Mouse (Mus musculus) heart, embryonic 10.5 days (tissue): ENCODE measurements around the gene Ccdc162. TPM values are rescaled to one million over a fixed set of nuclear protein-coding genes. Genes with fewer than 3 reads are reported as not detected.

Source experiments
- DNase-seq: peaks from one replicate; pipeline ENCODE4 v3.0.0-alpha.2; 2017; ENCODE audit warnings: low spot score
- H3K27ac ChIP-seq: fragments of 300-500 bp; sonication (generic); 2 replicates; pipeline ENCODE4 v1.5.1; 2016; ENCODE audit warnings: mild to moderate bottlenecking
- H3K27me3 ChIP-seq: fragments of 300-500 bp; sonication (generic); 2 replicates; pipeline ENCODE4 v1.6.1; 2016; ENCODE audit warnings: mild to moderate bottlenecking; ENCODE audit not compliant: poor library complexity, insufficient read depth, severe bottlenecking
- H3K36me3 ChIP-seq: fragments of 300-500 bp; sonication (generic); 2 replicates; pipeline ENCODE4 v1.6.1; 2016; ENCODE audit warnings: mild to moderate bottlenecking, moderate library complexity
- H3K4me1 ChIP-seq: fragments of 300-500 bp; sonication (generic); 2 replicates; pipeline ENCODE4 v1.6.1; 2016; ENCODE audit warnings: mild to moderate bottlenecking
- H3K4me3 ChIP-seq: fragments of 300-500 bp; sonication (generic); 2 replicates; pipeline ENCODE4 v1.5.1; 2016; ENCODE audit warnings: mild to moderate bottlenecking, moderate library complexity
- H3K9me3 ChIP-seq: fragments of 300-500 bp; sonication (generic); 2 replicates; pipeline ENCODE4 v1.6.1; 2016; ENCODE audit warnings: mild to moderate bottlenecking, moderate library complexity
- WGBS: fragments of 180-500 bp; shearing (Covaris S2); methylation state at CpG from one replicate; pipeline ENCODE4 v1.1.7; 2016; 5-methylcytosine and 5-hydroxymethylcytosine counted together
- polyA plus RNA-seq: library from polyadenylated mRNA; unstranded; fragments of >200 nt; fragmentation: Nextera tagmentation; extraction: Ambion mirVana; gene quantifications from 2 replicates; pipeline ENCODE4 v1.2.1, GENCODE M21; 2016

Gene Ccdc162
- polyA plus RNA-seq, 1 experiment from 2014 or later, result 0.40 TPM

DNA sequence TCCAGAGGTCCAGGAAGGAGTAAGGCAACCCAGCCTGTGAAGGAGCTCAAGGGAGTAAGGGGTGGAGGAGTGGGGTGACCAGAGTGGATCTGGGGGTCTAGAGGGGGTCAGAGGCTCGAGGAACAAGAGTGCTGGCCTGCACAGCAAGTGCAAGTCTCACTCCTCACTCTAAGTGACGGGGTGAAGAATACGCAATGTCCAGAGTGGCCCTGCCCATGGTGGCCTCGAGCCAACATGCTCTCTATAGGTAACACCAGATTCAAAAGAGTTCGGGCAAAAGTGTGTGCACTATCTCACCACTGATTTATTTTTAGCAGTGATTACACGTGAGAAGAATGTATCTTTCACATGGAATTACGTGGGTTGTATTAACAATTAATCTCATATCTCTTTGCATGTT is 63.4 kb downstream of the Ccdc162 start:
- H3K27me3 ChIP-seq, result no peaks in the 10 kb centered on the region
- H3K4me1 ChIP-seq, result peaks cover 18% of the 10 kb centered on the region
- no peak overlapping the region for H3K4me3 ChIP-seq
- no peak for DNase-seq
- H3K9me3 ChIP-seq, result no peaks in the 10 kb centered on the region
- H3K27ac ChIP-seq, result peak overlapping the region; percentile 60; the same call in 1 of the 2 replicates
- 65% methylated on average over 7 of the region's 7 CpGs for WGBS
- H3K36me3 ChIP-seq, result no peaks in the 10 kb centered on the region

DNA sequence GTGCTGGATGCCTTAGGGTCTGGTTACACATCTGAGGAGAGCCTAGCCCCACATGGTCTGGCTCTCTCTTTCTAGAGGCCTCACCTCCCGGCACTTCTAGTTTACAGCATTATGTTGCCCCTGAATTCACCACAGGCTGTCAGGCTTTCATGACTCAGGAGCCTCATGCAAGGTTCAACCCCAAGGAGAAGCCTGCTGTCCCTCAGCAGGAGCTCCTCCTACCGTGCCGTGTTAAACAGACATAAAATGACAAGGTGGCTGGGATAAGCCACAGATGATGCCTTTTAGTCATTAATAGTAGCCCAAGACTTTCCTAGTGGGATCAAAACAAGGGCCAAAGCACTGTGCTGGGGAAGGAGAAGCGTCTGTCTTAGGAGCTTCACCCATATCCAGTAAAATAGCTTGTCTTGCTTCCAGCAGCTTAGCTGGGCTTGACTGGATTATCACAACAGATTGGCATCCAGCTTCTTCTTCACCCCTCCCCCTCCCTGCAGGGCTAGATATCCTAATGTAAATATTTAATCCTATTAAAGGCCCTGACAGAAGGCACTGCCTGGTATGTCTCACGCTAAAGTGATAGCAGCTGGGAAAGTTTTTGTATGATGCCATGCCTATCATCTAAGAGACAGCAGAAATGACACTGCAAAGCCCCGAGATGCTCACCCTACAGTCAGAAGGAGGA is 64.2 kb downstream of the Ccdc162 start:
- Histone ChIP-seq H3K9me3 (no peaks in the 10 kb centered on the region), H3K36me3 (no peaks in the 10 kb centered on the region), H3K4me3 (no peak overlapping the region), H3K4me1 (peaks cover 18% of the 10 kb centered on the region), H3K27me3 (no peaks in the 10 kb centered on the region), H3K27ac (peak overlapping the region; percentile 60)
- 11% methylated on average over 6 of the region's 6 CpGs for WGBS
- DNase-seq, result no peak

DNA sequence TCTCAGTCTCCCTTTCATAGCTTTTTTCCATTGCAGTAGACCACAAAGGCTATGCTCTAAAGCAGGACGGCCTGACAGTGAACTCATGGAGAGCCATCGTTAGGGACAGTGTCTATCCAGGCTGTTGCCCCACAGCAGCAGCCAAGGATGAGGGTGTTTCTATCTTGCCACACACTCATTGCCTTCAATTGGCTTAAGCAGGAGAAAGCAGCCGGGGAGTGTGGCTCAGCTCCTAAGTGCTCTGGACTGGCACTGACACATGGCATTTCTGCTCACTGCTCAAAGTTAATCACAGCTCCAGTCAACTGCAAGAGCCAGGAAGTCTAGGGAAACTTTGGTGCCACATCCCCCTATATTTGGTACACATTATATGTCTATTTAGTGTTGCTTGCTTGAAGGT is 64.9 kb downstream of the Ccdc162 start:
- no peaks in the 10 kb centered on the region for H3K9me3 ChIP-seq
- no peak for DNase-seq
- H3K27me3 ChIP-seq, result no peaks in the 10 kb centered on the region
- H3K4me3 ChIP-seq, result no peak overlapping the region
- peaks cover 18% of the 10 kb centered on the region for H3K4me1 ChIP-seq
- no peaks in the 10 kb centered on the region for H3K36me3 ChIP-seq
- peak overlapping the region; percentile 60; the same call in 1 of the 2 replicates for H3K27ac ChIP-seq
- 80% methylated on average over 3 of the region's 3 CpGs for WGBS

DNA sequence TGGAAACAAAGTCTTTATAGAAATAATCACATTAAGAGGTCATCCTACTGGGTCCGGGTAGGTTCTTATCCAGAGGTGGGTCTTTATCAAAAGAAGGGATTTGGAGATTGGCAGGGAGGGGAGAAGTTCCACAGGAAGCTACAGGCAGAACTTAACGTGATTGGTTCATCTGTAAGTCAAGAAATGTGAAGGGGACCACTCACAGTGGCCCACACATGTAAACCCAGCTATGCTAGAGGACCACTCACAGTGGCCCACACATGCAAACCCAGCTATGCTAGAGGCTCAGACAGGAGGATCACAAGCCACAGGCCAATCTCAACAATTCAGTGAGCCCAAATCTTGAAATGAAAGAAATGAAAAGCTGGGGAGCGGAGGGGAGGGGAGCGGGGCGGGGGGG is 67.2 kb downstream of the Ccdc162 start:
- Histone ChIP-seq H3K36me3 (no peaks in the 10 kb centered on the region), H3K4me1 (peaks cover 18% of the 10 kb centered on the region), H3K27ac (no peak overlapping the region), H3K4me3 (no peak overlapping the region), H3K9me3 (no peaks in the 10 kb centered on the region), H3K27me3 (no peaks in the 10 kb centered on the region)
- 77% methylated on average over 4 of the region's 5 CpGs for WGBS
- no peak for DNase-seq

DNA sequence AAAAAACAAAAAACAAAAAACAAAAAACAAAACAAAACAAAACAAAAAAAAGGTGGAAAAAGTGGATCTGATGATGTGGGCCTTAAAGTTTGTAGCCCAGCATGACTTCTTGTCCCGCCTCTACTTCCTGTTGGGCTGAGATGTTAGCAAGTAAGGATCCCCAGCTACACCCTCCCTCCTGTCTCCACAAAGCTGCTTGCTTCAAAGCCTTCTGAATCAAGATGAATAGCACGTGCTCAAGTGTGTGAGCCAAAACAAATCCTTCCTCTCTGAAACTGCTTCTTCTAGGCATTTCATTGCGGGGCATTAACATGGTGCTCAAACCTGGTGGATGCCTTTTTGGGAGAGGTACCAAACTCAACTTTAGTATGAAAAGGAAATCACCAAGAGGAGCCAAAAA is 77.7 kb downstream of the Ccdc162 start:
- no peak overlapping the region for H3K27ac ChIP-seq
- H3K9me3 ChIP-seq, result no peaks in the 10 kb centered on the region
- no peak for DNase-seq
- no peaks in the 10 kb centered on the region for H3K27me3 ChIP-seq
- H3K36me3 ChIP-seq, result no peaks in the 10 kb centered on the region
- WGBS, result 66% methylated on average over 3 of the region's 3 CpGs
- H3K4me3 ChIP-seq, result no peak overlapping the region
- H3K4me1 ChIP-seq, result 0 out of 2 replicates have a peak, but pooled peaks cover 9% of the 10 kb centered on the region

DNA sequence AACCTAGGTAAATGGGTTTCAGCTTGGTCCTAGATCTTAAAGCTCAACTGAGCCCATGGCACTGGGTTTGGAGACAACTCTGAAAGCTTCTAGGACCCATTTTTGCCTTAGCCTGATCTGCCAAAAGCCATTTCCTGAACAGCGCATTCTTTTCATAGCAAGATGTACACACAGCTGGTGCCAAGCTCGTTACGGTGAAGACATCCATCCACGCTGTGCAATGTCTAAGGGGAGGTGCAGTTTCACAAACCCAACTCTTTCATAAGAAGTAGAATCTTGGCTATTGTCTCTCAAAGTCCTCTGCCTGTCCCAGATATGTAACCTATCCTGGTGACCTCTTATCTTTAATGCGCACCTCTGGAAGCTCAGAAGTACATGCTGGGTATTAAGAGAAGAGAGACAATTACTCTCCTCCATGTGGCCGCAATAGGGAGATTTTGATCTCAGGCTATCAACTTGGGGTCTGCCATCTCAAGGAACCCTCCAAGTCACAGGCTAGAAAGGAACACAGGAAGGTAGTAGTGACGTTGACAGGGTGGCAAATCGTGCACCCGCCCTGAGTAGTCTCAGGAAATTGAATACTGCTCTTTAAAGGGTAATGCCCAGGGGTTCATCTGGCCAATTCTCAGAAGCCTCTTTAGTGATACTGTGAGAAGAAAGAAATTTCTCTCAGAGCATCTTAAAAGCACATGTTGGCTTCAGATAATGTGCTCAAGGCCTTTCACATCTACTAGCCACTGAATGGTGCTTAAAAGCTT is 81.0 kb downstream of the Ccdc162 start:
- Histone ChIP-seq H3K27me3 (no peaks in the 10 kb centered on the region), H3K36me3 (no peaks in the 10 kb centered on the region), H3K4me1 (0 out of 2 replicates have a peak, but pooled peaks cover 6% of the 10 kb centered on the region), H3K27ac (no peak overlapping the region), H3K9me3 (no peaks in the 10 kb centered on the region), H3K4me3 (no peak overlapping the region)
- 67% methylated on average over 9 of the region's 9 CpGs for WGBS
- no peak for DNase-seq

DNA sequence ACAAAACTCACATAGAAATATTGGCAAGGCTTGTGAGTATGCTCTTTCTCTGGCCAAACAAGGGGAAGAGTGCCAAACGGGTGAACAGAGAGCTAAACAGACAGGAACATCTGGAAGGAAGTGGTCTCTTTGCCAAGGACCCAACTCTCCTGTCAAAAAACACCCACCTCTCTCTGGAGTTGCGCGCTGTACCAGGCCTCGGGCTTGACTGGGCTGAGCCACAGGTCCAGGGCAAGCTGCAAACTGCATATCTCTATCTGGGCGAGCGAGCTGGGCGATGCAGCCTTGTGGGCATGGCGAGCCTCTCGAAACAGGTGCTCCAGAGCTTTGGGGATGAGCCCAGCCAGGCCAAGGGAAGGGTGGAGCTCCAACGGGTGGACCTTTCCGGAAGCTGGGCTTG is 82.6 kb downstream of the Ccdc162 start:
- no peak overlapping the region for H3K27ac ChIP-seq
- no peaks in the 10 kb centered on the region for H3K36me3 ChIP-seq
- no peak for DNase-seq
- no peak overlapping the region for H3K4me3 ChIP-seq
- no peaks in the 10 kb centered on the region for H3K27me3 ChIP-seq
- 87% methylated on average over 11 of the region's 11 CpGs for WGBS
- H3K9me3 ChIP-seq, result no peaks in the 10 kb centered on the region
- H3K4me1 ChIP-seq, result 0 out of 2 replicates have a peak, but pooled peaks cover 6% of the 10 kb centered on the region

DNA sequence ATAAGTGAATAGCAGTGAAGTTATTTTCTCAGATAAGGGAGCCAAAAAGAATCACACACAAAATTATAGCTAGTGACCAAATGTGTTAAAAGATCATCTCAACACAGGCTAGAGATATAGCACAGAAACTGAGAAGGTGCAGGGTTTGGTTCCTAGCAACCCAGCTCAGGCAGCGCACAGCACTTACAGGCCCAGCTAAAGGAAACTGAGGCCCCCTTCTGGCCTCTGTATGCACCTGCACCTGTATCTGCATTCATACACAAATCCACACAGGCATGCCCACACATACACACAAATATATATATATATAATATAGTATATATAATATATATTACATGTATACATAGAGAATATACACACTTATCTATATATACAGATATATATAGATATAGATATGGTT is 84.4 kb downstream of the Ccdc162 start:
- 100% methylated on average over 1 of the region's 1 CpGs for WGBS
- no peak overlapping the region for H3K27ac ChIP-seq
- no peak for DNase-seq
- no peaks in the 10 kb centered on the region for H3K9me3 ChIP-seq
- no peak overlapping the region for H3K4me3 ChIP-seq
- no peaks in the 10 kb centered on the region for H3K27me3 ChIP-seq
- H3K4me1 ChIP-seq, result no peaks in the 10 kb centered on the region
- H3K36me3 ChIP-seq, result no peaks in the 10 kb centered on the region

DNA sequence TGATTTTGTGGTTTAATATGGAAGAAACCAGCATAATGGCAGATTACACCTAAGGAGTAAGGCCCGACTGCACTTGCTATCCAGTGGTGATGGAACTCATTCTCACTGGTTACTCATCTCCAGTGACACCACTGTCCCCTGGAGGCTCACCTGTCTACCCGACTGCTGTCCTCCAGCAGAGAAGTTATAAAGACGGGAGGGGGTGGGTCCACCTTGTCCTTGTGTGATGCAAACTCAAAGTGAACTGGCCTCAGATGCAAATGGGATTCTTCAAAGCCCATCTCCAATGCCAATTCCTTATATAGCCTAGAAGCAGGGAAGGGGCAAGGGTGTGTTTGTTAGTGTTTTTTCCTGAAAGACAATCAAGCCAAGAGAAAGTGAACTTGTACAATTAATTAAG is 89.4 kb downstream of the Ccdc162 start:
- DNase-seq, result no peak
- H3K4me3 ChIP-seq, result no peak overlapping the region
- 70% methylated on average over 3 of the region's 3 CpGs for WGBS
- no peaks in the 10 kb centered on the region for H3K36me3 ChIP-seq
- no peaks in the 10 kb centered on the region for H3K27me3 ChIP-seq
- H3K4me1 ChIP-seq, result no peaks in the 10 kb centered on the region
- no peaks in the 10 kb centered on the region for H3K9me3 ChIP-seq
- no peak overlapping the region for H3K27ac ChIP-seq

DNA sequence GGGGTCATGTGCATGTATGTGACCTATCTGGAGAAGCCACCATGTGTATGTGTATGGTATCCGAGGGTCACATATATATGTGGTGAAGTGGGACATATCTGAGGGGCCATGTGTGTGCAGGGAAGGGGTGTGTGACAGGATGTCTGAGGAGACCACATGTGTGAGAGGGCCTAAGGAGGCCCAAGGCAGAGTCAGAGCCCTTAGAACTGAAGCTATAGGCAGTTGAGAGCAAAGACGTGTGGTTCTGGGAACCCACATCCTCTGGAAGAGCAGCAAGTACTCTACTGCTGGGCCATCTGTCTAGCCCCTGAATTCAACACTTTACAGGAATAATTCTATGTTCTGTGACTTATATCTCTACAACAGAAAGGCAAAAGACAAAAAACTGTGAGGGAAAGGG is 96.4 kb downstream of the Ccdc162 start:
- no peaks in the 10 kb centered on the region for H3K4me1 ChIP-seq
- H3K27me3 ChIP-seq, result no peaks in the 10 kb centered on the region
- no peaks in the 10 kb centered on the region for H3K36me3 ChIP-seq
- DNase-seq, result no peak
- no peaks in the 10 kb centered on the region for H3K9me3 ChIP-seq
- no peak overlapping the region for H3K27ac ChIP-seq
- H3K4me3 ChIP-seq, result no peak overlapping the region
- 83% methylated on average over 2 of the region's 2 CpGs for WGBS

DNA sequence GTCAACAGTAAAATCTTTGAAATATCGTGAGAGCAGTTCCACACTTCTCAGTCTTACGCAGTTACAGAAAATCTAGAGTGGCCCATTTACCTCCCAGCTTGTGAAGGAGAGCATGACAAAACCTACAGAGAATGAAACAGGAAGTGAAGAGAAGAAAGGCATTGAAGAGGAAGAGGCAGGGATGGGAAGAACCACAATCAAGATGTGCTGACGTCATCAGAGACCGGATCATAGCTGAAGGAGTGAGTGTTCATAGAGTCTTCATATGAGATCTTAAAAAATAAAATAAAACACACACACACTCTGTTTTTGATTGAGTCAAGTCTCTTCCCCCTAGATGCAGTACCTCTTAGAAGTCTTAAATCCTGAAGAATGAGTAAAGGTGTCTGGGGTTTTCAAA is 100.9 kb downstream of the Ccdc162 start:
- 85% methylated on average over 4 of the region's 4 CpGs for WGBS
- H3K4me1 ChIP-seq, result no peaks in the 10 kb centered on the region
- H3K4me3 ChIP-seq, result no peak overlapping the region
- DNase-seq, result no peak
- H3K27me3 ChIP-seq, result no peaks in the 10 kb centered on the region
- H3K9me3 ChIP-seq, result no peaks in the 10 kb centered on the region
- H3K27ac ChIP-seq, result no peak overlapping the region
- H3K36me3 ChIP-seq, result no peaks in the 10 kb centered on the region

DNA sequence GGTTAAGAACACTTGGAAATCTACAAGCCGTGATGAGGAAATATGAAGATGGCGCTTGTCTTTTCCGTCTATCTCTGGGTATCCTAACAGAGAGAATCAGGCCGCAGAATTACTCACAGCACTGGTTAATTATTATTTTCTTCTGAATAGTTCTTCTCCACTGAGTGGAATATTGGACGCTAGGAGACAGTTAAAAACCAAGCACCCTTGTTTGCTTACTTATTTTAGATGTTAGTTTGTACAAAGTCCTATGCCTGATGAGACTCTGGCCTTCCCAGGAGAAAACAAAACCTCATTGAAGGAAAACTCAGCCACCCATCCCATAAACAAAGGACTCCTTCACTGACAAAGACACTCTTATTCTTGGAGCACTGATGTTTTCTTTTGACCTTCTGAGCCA is 104.5 kb downstream of the Ccdc162 start:
- no peaks in the 10 kb centered on the region for H3K9me3 ChIP-seq
- no peak overlapping the region for H3K4me3 ChIP-seq
- H3K4me1 ChIP-seq, result peaks cover 9% of the 10 kb centered on the region; the same call in 1 of the 2 replicates
- no peaks in the 10 kb centered on the region for H3K27me3 ChIP-seq
- H3K36me3 ChIP-seq, result no peaks in the 10 kb centered on the region
- DNase-seq, result no peak
- no peak overlapping the region for H3K27ac ChIP-seq
- 90% methylated on average over 5 of the region's 5 CpGs for WGBS

DNA sequence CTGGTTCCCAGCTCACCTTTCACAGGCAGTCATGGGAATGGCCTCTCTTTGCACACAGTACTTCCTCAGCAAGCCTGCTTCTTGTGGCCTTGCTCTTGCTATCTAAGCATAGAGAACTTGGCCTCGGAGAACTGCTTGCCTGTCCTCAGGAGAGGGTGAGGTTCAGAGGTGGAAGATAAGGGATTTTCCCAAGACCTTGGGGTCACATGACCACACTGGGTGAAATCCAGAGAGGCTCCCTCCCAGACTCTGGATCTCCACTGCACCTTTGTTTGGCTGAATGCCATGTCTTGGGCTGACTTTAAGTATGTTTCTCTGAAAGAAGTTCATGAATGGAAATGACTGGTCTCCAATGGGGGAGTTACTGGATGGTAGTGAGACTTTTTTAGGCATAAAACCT is 107.0 kb downstream of the Ccdc162 start:
- H3K36me3 ChIP-seq, result no peaks in the 10 kb centered on the region
- H3K27ac ChIP-seq, result no peak overlapping the region
- peaks cover 24% of the 10 kb centered on the region for H3K4me1 ChIP-seq
- no peak overlapping the region for H3K4me3 ChIP-seq
- DNase-seq, result no peak
- H3K27me3 ChIP-seq, result no peaks in the 10 kb centered on the region
- no peaks in the 10 kb centered on the region for H3K9me3 ChIP-seq
- 24% methylated on average over 1 of the region's 1 CpGs for WGBS
